Mouse (Mus musculus) stomach, postnatal 0 days (tissue): ENCODE data around the gene Aldh8a1. TPM values are rescaled to one million over a fixed set of nuclear protein-coding genes. Genes with fewer than 3 reads are reported as not detected.

ENCODE experiments used
- ATAC-seq: fragments of 200-750 bp; cut with Nextera tagmentation; 2 replicates; pipeline ENCODE4 v1.8.0; 2017; ENCODE audit not compliant: low FRiP score, low TSS enrichment
- DNase-seq: peaks from one replicate; pipeline ENCODE4 v3.0.0-alpha.2; 2016; ENCODE audit warnings: low spot score
- H3K27ac ChIP-seq: fragments of 300-500 bp; sonication (generic); replicated peaks from 2 replicates; pipeline ENCODE4 v1.5.1; 2014; ENCODE audit warnings: mild to moderate bottlenecking, control low read depth
- H3K27me3 ChIP-seq: fragments of 300-500 bp; sonication (generic); 2 replicates; pipeline ENCODE4 v1.6.1; 2014; ENCODE audit warnings: low read length; ENCODE audit not compliant: control insufficient read depth, insufficient read depth
- H3K36me3 ChIP-seq: fragments of 300-500 bp; sonication (generic); 2 replicates; pipeline ENCODE4 v1.6.1; 2014; ENCODE audit warnings: low read length, mixed read lengths; ENCODE audit not compliant: control insufficient read depth, insufficient read depth
- H3K4me1 ChIP-seq: fragments of 300-500 bp; sonication (generic); replicated peaks from 2 replicates; pipeline ENCODE4 v1.6.1; 2014; ENCODE audit warnings: antibody characterized with exemption; ENCODE audit not compliant: control insufficient read depth, insufficient read depth
- H3K4me2 ChIP-seq: fragments of 300-500 bp; sonication (generic); replicated peaks from 2 replicates; pipeline ENCODE4 v1.6.1; 2014; ENCODE audit warnings: low read depth, mild to moderate bottlenecking, control low read depth, moderate library complexity
- H3K4me3 ChIP-seq: fragments of 300-500 bp; sonication (generic); 2 replicates; pipeline ENCODE4 v1.5.1; 2014; ENCODE audit warnings: low read depth, low read length, control low read depth
- H3K9ac ChIP-seq: fragments of 300-500 bp; sonication (generic); 2 replicates; pipeline ENCODE4 v1.6.1; 2014; ENCODE audit warnings: mild to moderate bottlenecking, low read length, control low read depth, mixed read lengths
- H3K9me3 ChIP-seq: fragments of 300-500 bp; sonication (generic); 2 replicates; pipeline ENCODE4 v1.6.1; 2016; ENCODE audit warnings: low read length; ENCODE audit not compliant: control insufficient read depth
- CTCF ChIP-seq: IDR thresholded peaks from 2 replicates; pipeline ENCODE4 v1.5.1; 2016; ENCODE audit warnings: antibody characterized with exemption, low read depth, mild to moderate bottlenecking, moderate library complexity
- EP300 ChIP-seq: optimal IDR thresholded peaks from 2 replicates; pipeline ENCODE3; 2016; ENCODE audit warnings: antibody characterized with exemption
- WGBS: fragments of 180-500 bp; shearing (Covaris S2); extraction: QIAGEN DNeasy Blood & Tissue Kit; methylation state at CpG from one replicate; pipeline ENCODE4 v1.1.7; 2014; 5-methylcytosine and 5-hydroxymethylcytosine counted together
- polyA plus RNA-seq: library from polyadenylated mRNA; unstranded; fragments of >200 nt; fragmentation: Nextera tagmentation; extraction: Ambion mirVana; gene quantifications from 2 replicates; pipeline ENCODE4 v1.2.1, GENCODE M21; 2015

Gene Aldh8a1
- polyA plus RNA-seq, 1 experiment from 2014 or later, result 0.05 TPM

DNA sequence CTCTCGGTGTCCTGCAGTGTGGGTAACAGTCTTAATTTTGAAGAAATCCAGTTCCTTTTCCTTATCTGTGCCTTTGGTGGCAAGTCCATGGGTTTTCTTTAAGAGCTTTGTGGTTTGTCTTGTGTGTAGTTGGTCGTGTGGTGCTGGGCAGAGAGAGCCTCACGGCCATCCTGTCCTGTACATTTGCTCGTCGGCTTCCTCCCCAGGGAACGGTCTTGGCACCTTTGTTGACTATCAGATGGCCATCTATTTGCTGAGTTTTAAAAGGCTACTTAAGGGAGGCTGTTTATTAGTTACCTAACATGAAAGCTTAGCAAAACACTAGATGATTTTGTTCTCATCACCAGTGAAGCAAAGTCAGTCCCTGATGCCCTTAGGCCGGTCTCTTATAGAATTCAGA is 15.2 kb upstream of the Aldh8a1 start:
- Histone ChIP-seq H3K27me3 (no peaks in the 10 kb centered on the region), H3K9me3 (no peaks in the 10 kb centered on the region), H3K27ac (no peak overlapping the region), H3K4me1 (no peaks in the 10 kb centered on the region), H3K36me3 (peaks cover 10% of the 10 kb centered on the region), H3K9ac (no peak overlapping the region), H3K4me2 (no peak overlapping the region), H3K4me3 (no peak overlapping the region)
- no peak for DNase-seq
- no peak for TF ChIP-seq EP300
- no peak for TF ChIP-seq CTCF
- 75% methylated on average over 7 of the region's 7 CpGs for WGBS
- ATAC-seq, result no peak

DNA sequence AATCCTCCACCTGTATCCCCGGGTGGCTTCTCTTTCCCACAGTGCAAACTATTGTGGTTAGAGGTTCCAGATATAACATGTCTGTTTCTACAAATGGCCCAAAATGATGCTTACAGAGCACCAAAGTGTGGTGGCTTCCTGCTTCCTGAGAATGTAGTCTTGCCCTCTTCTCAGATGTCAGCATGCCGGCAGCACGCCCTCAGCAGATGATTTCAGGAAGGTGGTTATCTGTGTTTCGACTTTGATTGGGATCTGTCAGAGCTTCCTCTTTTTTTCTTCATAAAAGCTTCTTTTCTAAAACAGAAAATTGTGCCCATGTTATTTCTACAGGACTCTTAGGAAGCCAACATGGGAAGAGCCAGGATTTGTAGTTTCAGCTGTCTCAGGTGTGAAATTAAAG is 13.8 kb upstream of the Aldh8a1 start:
- DNase-seq (no peak), ATAC-seq (no peak)
- Histone ChIP-seq H3K27ac (no peak overlapping the region), H3K36me3 (peaks cover 12% of the 10 kb centered on the region), H3K9me3 (no peaks in the 10 kb centered on the region), H3K4me2 (no peak overlapping the region), H3K4me1 (no peaks in the 10 kb centered on the region), H3K27me3 (no peaks in the 10 kb centered on the region), H3K9ac (no peak overlapping the region), H3K4me3 (no peak overlapping the region)
- 91% methylated on average over 4 of the region's 4 CpGs for WGBS
- TF ChIP-seq CTCF (no peak), EP300 (no peak)

DNA sequence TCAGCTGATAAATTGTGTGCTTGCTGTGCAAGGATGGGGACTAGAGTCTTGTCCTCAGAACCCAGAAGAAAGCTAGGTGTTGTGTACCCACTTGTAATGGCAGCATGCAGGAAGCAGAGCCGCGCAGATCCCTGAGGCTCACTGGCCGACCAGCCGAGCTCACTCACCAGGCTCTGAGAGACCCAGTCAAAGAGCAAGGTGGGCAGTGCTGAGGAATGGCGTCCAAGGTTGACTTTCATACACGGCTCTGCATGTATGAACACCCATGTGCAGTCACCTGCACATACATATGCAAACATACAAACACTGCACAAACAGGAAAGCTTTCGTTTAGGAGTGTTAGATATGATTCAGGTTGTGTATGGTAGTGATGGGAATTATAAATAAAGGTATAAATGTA is 12.1 kb upstream of the Aldh8a1 start:
- ATAC-seq, result no peak

DNA sequence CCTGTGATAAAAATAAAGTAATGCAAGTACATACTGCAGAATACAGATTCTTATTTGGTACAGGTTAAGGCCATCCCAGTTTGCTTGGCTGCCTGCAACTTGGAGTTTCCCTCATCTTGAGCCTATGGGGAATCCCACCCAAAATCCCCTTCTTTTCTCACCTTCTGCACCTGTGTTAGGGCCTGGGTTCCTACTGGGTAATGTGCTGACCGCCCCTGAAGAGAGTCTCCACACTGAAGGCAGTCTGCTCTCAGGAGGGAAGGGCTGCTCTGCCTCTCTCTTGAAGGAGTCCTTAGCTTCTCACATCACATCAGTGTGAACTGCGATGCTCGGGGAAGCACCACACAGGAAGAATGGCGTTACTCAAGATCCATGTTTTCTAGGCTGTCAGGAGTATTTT is 11.2 kb upstream of the Aldh8a1 start:
- H3K4me2 ChIP-seq, result no peak overlapping the region
- TF ChIP-seq CTCF (no peak), EP300 (no peak)
- H3K4me3 ChIP-seq, result no peak overlapping the region
- no peaks in the 10 kb centered on the region for H3K4me1 ChIP-seq
- WGBS, result 80% methylated on average over 4 of the region's 4 CpGs
- DNase-seq (no peak), ATAC-seq (no peak)
- H3K27me3 ChIP-seq, result no peaks in the 10 kb centered on the region
- H3K27ac ChIP-seq, result no peak overlapping the region
- no peaks in the 10 kb centered on the region for H3K9me3 ChIP-seq
- no peak overlapping the region for H3K9ac ChIP-seq
- peaks cover 9% of the 10 kb centered on the region for H3K36me3 ChIP-seq

More for the DNA sequence above, 12.1 kb upstream of the Aldh8a1 start:
- TF ChIP-seq EP300 (no peak), CTCF (no peak)
- H3K27ac ChIP-seq, result no peak overlapping the region
- H3K9ac ChIP-seq, result no peak overlapping the region
- no peak for DNase-seq
- no peaks in the 10 kb centered on the region for H3K9me3 ChIP-seq
- no peak overlapping the region for H3K4me2 ChIP-seq
- peaks cover 9% of the 10 kb centered on the region for H3K36me3 ChIP-seq
- no peaks in the 10 kb centered on the region for H3K4me1 ChIP-seq
- no peak overlapping the region for H3K4me3 ChIP-seq
- 94% methylated on average over 7 of the region's 7 CpGs for WGBS
- no peaks in the 10 kb centered on the region for H3K27me3 ChIP-seq

DNA sequence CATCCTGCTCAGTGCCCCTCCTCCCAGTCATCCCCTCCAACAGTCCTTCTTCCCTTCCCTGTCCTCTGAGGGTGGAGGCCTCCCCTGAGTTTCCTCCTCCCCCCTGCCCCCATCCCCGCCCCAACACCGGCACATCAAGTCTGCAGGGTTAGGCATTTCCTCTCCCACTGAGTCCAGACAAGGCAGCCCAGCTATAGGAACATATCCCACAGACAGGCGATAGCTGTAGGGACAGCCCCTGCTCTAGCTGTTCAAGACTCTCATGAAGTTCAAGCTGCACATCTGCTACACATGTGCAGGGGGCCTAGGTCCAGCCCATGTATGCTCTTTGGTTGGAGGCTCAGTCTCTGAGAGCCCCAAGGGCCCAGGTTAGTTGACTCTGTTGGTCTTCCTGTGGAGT is 10.6 kb upstream of the Aldh8a1 start:
- DNase-seq, result no peak
- no peak overlapping the region for H3K27ac ChIP-seq
- TF ChIP-seq EP300 (no peak), CTCF (no peak)
- H3K4me2 ChIP-seq, result no peak overlapping the region
- ATAC-seq, result no peak
- H3K36me3 ChIP-seq, result peaks cover 9% of the 10 kb centered on the region
- H3K27me3 ChIP-seq, result no peaks in the 10 kb centered on the region
- 75% methylated on average over 3 of the region's 3 CpGs for WGBS
- no peaks in the 10 kb centered on the region for H3K9me3 ChIP-seq
- H3K4me3 ChIP-seq, result no peak overlapping the region
- H3K9ac ChIP-seq, result no peak overlapping the region
- H3K4me1 ChIP-seq, result no peaks in the 10 kb centered on the region

DNA sequence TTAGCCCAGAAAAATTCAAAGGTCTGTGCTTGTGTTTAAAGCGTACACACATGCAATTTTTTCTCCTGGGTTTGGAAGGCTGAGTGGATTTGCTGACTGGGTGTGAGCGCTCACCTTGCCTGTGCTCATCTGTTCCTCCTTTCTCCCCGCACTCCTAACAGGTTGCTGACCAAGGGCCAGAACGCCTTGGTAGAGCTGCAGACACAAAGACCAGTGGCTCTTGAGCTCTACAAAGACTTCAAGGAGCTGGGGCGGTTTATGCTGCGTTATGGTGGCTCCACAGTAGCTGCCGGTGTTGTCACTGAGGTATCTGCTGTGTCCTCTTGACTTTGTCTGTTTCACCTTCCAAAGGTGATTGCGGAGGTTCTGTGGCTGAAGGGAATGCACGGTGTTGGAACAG is 9.6 kb upstream of the Aldh8a1 start:
- Histone ChIP-seq H3K4me3 (no peak overlapping the region), H3K27me3 (no peaks in the 10 kb centered on the region), H3K4me1 (no peaks in the 10 kb centered on the region), H3K4me2 (no peak overlapping the region), H3K27ac (no peak overlapping the region), H3K36me3 (peaks cover 9% of the 10 kb centered on the region), H3K9me3 (no peaks in the 10 kb centered on the region), H3K9ac (no peak overlapping the region)
- WGBS, result 94% methylated on average over 9 of the region's 9 CpGs
- DNase-seq, result no peak
- no peak for TF ChIP-seq CTCF
- no peak for TF ChIP-seq EP300
- no peak for ATAC-seq
